Mouse (Mus musculus) liver, embryonic 13.5 days (tissue): ENCODE data around the gene Unc13c. TPM values are rescaled to one million over a fixed set of nuclear protein-coding genes. Genes with fewer than 3 reads are reported as not detected.

ENCODE experiments used
- ATAC-seq: fragments of 200-750 bp; cut with Nextera tagmentation; 2 replicates; pipeline ENCODE4 v1.8.0; 2017; ENCODE audit warnings: low read depth, mild to moderate bottlenecking, moderate number of reproducible peaks, moderate library complexity
- DNase-seq: peaks from one replicate; pipeline ENCODE4 v3.0.0; 2022
- H3K27ac ChIP-seq: fragments of 300-500 bp; sonication (generic); 2 replicates; pipeline ENCODE4 v1.5.1; 2015; ENCODE audit warnings: moderate library complexity, mild to moderate bottlenecking, inconsistent platforms
- H3K27me3 ChIP-seq: fragments of 300-500 bp; sonication (generic); 2 replicates; pipeline ENCODE4 v1.6.1; 2015; ENCODE audit warnings: mild to moderate bottlenecking, inconsistent platforms
- H3K36me3 ChIP-seq: fragments of 300-500 bp; sonication (generic); 2 replicates; pipeline ENCODE4 v1.6.1; 2015; ENCODE audit warnings: mild to moderate bottlenecking, inconsistent platforms
- H3K4me1 ChIP-seq: fragments of 300-500 bp; sonication (generic); replicated peaks from 2 replicates; pipeline ENCODE4 v1.6.1; 2015; ENCODE audit warnings: inconsistent platforms
- H3K4me2 ChIP-seq: fragments of 300-500 bp; sonication (generic); 2 replicates; pipeline ENCODE4 v1.6.1; 2015; ENCODE audit warnings: inconsistent platforms, mild to moderate bottlenecking, moderate library complexity
- H3K4me3 ChIP-seq: fragments of 300-500 bp; sonication (generic); replicated peaks from 2 replicates; pipeline ENCODE4 v1.5.1; 2015; ENCODE audit warnings: mild to moderate bottlenecking, inconsistent platforms
- H3K9ac ChIP-seq: fragments of 300-500 bp; sonication (generic); 2 replicates; pipeline ENCODE4 v1.6.1; 2015; ENCODE audit warnings: mild to moderate bottlenecking, inconsistent platforms
- H3K9me3 ChIP-seq: fragments of 300-500 bp; sonication (generic); replicated peaks from 2 replicates; pipeline ENCODE4 v1.6.1; 2016; ENCODE audit warnings: inconsistent platforms
- WGBS: fragments of 180-500 bp; shearing (Covaris S2); methylation state at CpG from one replicate; pipeline ENCODE4 v1.1.7; 2015; ENCODE audit not compliant: insufficient replicate concordance; 5-methylcytosine and 5-hydroxymethylcytosine counted together
- polyA plus RNA-seq: library from polyadenylated mRNA; unstranded; fragments of >200 nt; fragmentation: Nextera tagmentation; extraction: Ambion mirVana; gene quantifications from 2 replicates; pipeline ENCODE4 v1.2.1, GENCODE M21; 2015

The Unc13c gene
- polyA plus RNA-seq, 1 experiment from 2014 or later: 0.06 TPM

DNA sequence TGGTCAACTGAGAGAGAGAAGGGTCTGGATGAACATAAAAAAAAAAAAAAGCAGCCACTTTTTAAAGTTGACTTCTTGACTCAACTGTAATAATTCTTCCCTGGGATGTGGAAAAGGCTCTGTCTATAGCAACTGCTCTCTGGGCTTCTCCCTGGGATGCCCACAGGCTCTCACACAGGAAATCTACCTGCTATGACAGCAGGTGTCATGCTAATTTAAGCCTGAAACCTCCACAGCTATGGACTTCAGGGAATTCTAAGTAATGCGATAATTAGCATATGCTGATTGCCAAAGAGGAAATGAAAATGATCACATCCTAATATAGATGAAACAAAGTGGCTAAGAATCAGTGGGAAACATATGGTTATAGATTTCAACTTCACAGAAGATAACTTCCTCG lies 102.1 kb downstream of the Unc13c start:
- DNase-seq (no peak), ATAC-seq (no peak)
- 53% methylated on average over 2 of the region's 2 CpGs for WGBS
- Histone ChIP-seq H3K4me1 (no peaks in the 10 kb centered on the region), H3K4me2 (no peak overlapping the region), H3K27ac (no peak overlapping the region), H3K27me3 (no peaks in the 10 kb centered on the region), H3K4me3 (no peak overlapping the region), H3K9ac (no peak overlapping the region), H3K36me3 (no peaks in the 10 kb centered on the region), H3K9me3 (no peaks in the 10 kb centered on the region)

DNA sequence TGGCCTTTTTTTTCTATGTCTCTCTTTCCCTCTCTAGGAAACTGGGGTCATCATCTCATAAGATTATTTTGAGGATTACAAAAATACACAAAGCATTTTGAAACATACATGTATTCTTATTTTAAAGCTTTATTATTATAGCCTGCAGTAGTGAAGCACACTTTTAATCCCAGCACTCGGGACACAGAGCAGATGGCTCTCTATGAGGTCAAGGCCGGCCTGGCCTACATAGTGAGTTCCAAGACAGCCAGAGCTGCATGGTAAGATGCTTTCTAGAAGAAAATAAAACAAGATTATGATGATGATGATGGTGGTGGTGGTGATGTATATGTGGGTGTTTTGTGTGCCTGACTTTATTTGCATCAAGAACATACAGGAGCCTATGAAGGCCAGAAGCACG lies 109.3 kb downstream of the Unc13c start:
- WGBS: 59% methylated on average over 3 of the region's 3 CpGs
- no peak for ATAC-seq
- H3K27me3 ChIP-seq: no peaks in the 10 kb centered on the region

DNA sequence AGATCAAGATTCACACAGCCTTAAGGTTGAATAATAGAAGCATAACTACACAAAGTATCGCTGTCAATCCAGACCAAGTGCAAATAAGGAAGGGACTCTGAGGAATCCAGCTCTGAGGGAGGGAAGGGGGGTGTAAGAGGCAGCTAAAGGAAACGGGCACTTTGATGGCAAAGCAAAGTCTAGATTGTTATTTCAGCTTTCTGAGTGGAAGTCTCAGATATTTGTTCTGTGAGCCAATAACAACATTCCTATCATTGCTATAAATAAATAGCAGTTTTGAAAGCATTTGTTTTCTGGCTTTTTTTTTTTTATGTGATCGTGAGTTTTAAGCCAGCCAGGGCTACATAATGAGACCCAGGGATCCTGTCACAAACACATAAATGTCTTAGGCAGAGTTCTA lies 114.5 kb downstream of the Unc13c start:
- Histone ChIP-seq H3K9ac (no peak overlapping the region), H3K4me2 (no peak overlapping the region), H3K27me3 (no peaks in the 10 kb centered on the region), H3K27ac (no peak overlapping the region), H3K4me1 (no peaks in the 10 kb centered on the region), H3K36me3 (no peaks in the 10 kb centered on the region), H3K9me3 (no peaks in the 10 kb centered on the region), H3K4me3 (no peak overlapping the region)
- ATAC-seq (no peak), DNase-seq (no peak)
- 42% methylated on average over 3 of the region's 3 CpGs for WGBS

More for the DNA sequence above, 109.3 kb downstream of the Unc13c start:
- Histone ChIP-seq H3K9me3 (no peaks in the 10 kb centered on the region), H3K4me2 (no peak overlapping the region), H3K9ac (no peak overlapping the region), H3K36me3 (no peaks in the 10 kb centered on the region), H3K27ac (no peak overlapping the region), H3K4me3 (no peak overlapping the region), H3K4me1 (no peaks in the 10 kb centered on the region)
- DNase-seq: no peak

DNA sequence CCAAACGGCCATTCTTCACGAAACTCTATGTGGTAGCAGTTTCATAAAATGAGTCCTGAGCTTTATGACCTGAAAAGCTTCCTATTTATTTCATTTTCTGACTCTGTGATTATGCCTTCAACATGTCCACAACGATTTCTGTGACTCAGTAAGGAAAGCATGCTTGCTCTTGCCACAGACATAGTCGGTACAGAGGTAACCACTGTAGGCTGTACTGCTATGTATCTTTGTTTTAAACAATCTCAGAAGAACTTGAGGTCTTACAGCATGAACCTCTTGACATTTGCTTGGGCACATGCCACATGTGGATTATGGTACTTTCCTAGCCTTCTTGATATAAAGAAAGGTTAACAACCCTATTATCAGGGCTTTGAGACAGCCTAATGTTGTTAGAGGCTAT lies 162.1 kb downstream of the Unc13c start:
- Histone ChIP-seq H3K4me2 (no peak overlapping the region), H3K4me3 (no peak overlapping the region), H3K36me3 (no peaks in the 10 kb centered on the region), H3K9ac (no peak overlapping the region), H3K27ac (no peak overlapping the region), H3K4me1 (no peaks in the 10 kb centered on the region), H3K9me3 (no peaks in the 10 kb centered on the region), H3K27me3 (no peaks in the 10 kb centered on the region)
- DNase-seq (no peak), ATAC-seq (no peak)
- 53% methylated on average over 4 of the region's 4 CpGs for WGBS

DNA sequence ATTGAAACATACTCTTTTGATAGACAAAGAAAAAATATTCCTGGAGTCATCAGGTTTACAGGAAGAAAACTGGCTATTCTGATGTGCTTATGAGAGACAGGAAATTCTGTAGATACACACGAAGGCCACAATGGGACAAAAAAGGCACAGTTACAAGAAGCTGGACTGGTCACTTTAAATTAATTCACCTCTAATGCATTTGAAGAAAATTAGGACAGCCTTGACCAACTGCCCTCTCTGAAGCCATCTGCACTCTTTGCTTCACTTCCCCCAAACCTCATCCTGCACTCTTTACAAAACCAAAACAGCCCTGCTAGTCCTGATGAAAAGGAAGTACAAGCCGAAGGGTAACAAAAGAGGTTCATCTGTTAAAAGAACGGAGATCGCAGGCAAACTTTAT lies 194.2 kb downstream of the Unc13c start:
- no peak overlapping the region for H3K27ac ChIP-seq
- no peak overlapping the region for H3K4me3 ChIP-seq
- no peaks in the 10 kb centered on the region for H3K9me3 ChIP-seq
- DNase-seq (no peak), ATAC-seq (no peak)
- no peaks in the 10 kb centered on the region for H3K36me3 ChIP-seq
- H3K27me3 ChIP-seq: no peaks in the 10 kb centered on the region
- no peaks in the 10 kb centered on the region for H3K4me1 ChIP-seq
- H3K9ac ChIP-seq: no peak overlapping the region
- H3K4me2 ChIP-seq: no peak overlapping the region
- WGBS: 57% methylated on average over 4 of the region's 4 CpGs

DNA sequence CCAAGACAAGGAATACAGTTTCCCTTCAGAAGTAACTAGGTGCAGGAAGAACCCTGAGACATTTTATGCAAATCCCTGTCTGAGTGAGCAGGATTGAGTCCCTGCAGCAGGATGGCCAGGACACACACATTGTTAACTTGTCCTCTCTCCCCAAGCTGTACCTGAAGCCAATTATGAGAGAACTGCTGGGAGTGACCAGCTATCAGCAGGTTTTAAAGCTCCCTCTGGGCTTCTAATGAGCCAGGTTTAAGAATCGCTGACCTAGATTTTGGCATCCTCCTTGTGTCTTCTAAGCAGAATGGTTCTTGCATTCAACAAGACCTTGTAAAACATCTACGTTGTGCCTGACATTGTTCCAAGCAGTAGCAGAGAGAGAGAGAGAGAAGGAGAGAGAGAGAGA lies 213.6 kb downstream of the Unc13c start:
- Histone ChIP-seq H3K27me3 (no peaks in the 10 kb centered on the region), H3K4me2 (no peak overlapping the region), H3K9me3 (no peaks in the 10 kb centered on the region), H3K4me1 (no peaks in the 10 kb centered on the region), H3K4me3 (no peak overlapping the region), H3K27ac (no peak overlapping the region), H3K9ac (no peak overlapping the region), H3K36me3 (no peaks in the 10 kb centered on the region)
- DNase-seq (no peak), ATAC-seq (no peak)
- WGBS: 66% methylated on average over 2 of the region's 2 CpGs

DNA sequence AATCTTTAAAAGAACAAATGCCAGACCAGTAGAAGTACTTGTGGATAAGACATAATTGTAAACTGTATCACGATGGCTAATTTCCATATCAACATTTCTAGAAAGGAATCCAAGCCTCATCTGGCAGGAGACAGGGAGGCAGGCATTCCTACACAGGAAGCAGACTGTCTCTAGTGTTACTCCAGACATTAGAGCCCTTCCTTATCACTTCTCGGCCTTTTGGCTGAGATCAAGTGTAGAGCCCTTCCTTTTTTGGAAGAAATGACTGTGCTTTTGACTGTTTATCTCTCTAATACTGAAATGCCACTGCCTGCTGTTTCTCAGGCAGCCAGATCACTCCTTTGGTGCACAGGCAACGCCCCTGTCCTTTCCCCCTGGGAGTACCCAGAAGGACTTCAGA lies 215.3 kb downstream of the Unc13c start:
- no peaks in the 10 kb centered on the region for H3K27me3 ChIP-seq
- no peaks in the 10 kb centered on the region for H3K36me3 ChIP-seq
- H3K9me3 ChIP-seq: no peaks in the 10 kb centered on the region
- no peak overlapping the region for H3K4me2 ChIP-seq
- DNase-seq: no peak
- no peak overlapping the region for H3K4me3 ChIP-seq
- no peak overlapping the region; the same call in 1 of the 2 replicates for H3K27ac ChIP-seq
- H3K9ac ChIP-seq: no peak overlapping the region
- ATAC-seq: no peak
- WGBS: 14% methylated on average over 3 of the region's 3 CpGs
- H3K4me1 ChIP-seq: no peaks in the 10 kb centered on the region

DNA sequence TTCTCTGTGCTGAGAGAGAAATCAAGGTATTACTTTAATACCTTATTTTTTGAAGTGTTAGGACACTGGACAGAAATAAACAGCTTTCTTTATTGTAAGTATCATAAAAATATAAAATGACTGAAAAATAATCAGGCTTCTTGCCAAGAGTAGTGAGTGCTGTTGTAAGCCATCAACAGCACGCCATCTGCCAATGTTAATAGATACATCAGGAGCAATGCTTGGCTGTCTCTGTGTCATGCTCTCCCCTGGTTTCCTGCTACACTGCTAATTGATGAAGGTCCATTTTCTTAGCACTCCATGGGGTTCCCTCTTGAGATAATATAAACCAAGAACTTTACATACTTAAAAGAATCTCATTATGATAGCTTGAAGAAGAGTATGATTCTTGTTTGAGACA lies 217.4 kb downstream of the Unc13c start:
- 58% methylated on average over 1 of the region's 1 CpGs for WGBS
- ATAC-seq: no peak
- Histone ChIP-seq H3K9me3 (no peaks in the 10 kb centered on the region), H3K27me3 (no peaks in the 10 kb centered on the region), H3K9ac (no peak overlapping the region), H3K4me3 (no peak overlapping the region), H3K36me3 (no peaks in the 10 kb centered on the region), H3K4me1 (no peaks in the 10 kb centered on the region), H3K4me2 (no peak overlapping the region), H3K27ac (no peak overlapping the region)
- no peak for DNase-seq

DNA sequence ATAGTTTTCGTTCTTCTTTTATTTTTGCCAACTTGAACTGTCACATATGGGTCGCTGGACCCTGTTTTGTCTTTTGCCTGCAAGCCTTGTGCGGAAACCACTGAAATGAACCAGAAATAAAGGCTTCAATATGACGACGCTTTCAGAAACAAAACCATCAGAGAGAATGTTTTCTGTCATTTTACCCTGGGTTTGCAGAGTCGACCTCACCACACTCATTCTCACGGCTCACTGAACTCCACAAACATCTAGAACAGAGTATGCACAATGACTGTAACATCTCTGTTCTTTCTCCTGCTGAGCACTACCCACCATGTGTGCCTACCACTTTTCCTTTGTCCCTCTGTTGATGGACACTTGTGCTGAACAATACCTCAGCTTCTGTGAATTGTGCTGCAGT lies 234.3 kb downstream of the Unc13c start:
- no peak for ATAC-seq
- Histone ChIP-seq H3K9ac (no peak overlapping the region), H3K27ac (no peak overlapping the region), H3K9me3 (no peaks in the 10 kb centered on the region), H3K27me3 (no peaks in the 10 kb centered on the region), H3K4me1 (no peaks in the 10 kb centered on the region), H3K36me3 (no peaks in the 10 kb centered on the region), H3K4me3 (no peak overlapping the region), H3K4me2 (no peak overlapping the region)
- WGBS: 67% methylated on average over 7 of the region's 7 CpGs
- DNase-seq: no peak

DNA sequence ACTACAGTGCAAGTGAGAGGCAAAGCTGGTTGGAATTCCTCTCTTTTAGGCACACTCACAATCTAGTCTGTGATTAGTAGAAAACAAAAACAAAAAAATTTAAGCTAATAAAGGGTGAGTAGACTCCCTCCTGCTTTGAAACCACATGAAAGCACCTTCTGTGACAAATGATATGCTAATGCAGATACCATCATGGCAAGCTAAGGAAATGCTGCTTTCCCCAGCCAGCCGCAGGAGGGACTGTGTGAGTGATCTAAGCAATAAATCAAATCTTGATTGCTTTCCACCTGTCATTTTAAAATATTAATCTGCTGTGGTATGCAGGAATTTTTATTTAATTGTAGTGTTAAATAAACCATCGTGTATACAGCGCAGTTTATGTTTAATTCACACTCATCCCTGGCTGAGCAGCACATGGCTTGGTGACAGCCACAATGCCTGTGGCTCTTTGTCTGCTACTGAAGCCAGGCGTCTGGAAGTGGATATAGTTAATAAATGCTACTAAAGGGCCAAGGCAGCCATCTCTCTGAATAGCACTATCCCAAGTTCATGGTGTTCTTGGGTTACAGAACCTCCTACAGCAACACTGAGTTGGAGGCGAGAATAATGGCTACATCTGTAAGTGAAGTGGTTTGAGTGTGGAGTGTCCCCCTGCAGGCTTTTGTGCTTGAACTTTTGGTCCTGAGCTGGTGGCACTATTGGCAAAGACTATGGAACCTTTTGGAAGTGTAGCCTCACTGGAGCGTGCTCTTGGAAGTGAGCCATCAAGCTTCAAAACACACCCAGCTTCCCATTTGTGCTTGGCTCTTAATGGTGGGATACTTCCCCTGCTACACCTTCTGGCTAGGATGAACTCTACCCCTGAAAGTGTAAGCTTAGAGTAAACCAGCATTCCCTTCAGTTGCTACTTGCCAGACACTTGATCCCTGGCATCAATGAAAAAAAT lies 242.8 kb downstream of the Unc13c start:
- 52% methylated on average over 6 of the region's 6 CpGs for WGBS
- Histone ChIP-seq H3K4me3 (no peak overlapping the region), H3K4me1 (no peaks in the 10 kb centered on the region), H3K9ac (no peak overlapping the region), H3K9me3 (no peaks in the 10 kb centered on the region), H3K36me3 (no peaks in the 10 kb centered on the region), H3K4me2 (no peak overlapping the region), H3K27me3 (no peaks in the 10 kb centered on the region), H3K27ac (no peak overlapping the region)
- DNase-seq: no peak
- no peak for ATAC-seq

DNA sequence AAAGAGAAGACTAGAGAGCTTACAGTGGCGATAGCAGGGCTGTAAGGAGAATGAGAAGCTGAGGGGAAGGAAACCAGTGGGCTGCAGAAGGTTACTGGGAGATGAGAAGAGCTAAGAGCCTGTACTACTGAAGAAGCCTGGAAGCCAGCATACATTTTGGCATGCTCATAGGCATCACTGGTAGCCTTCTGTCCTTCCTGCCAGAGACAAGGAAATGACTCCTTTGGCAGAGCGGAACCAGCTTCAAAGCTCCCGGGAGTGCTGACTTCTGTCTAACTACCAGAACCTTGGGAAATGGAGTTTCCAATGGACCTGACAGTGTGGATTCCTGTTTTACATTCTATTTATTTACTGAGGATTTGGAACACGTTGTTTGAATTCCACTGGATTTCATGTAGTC lies 244.0 kb downstream of the Unc13c start:
- DNase-seq (no peak), ATAC-seq (no peak)
- Histone ChIP-seq H3K27me3 (no peaks in the 10 kb centered on the region), H3K9ac (no peak overlapping the region), H3K36me3 (no peaks in the 10 kb centered on the region), H3K9me3 (no peaks in the 10 kb centered on the region), H3K4me3 (no peak overlapping the region), H3K4me1 (no peaks in the 10 kb centered on the region), H3K4me2 (no peak overlapping the region), H3K27ac (no peak overlapping the region)
- WGBS: 56% methylated on average over 4 of the region's 4 CpGs

DNA sequence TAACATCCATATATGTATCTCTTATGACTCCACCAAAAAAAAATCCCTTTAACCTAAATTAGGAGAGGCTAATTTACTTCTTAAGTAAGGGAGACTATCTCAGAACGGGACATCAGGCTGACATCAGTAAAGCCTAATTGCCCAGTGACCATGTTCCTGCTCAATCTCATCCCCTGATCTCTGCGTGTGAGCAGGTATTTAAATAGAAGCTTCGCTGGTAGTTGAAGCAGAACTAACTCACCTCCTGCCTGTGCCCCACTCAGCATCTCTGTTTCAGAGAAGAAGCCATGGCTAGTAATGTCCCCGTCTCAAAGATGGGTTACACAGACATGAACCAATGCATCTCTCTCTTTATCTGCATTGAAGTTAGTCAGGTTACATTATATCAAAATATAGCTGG lies 255.3 kb downstream of the Unc13c start:
- no peaks in the 10 kb centered on the region for H3K27me3 ChIP-seq
- no peak overlapping the region for H3K4me3 ChIP-seq
- no peak overlapping the region for H3K9ac ChIP-seq
- H3K27ac ChIP-seq: no peak overlapping the region
- H3K4me1 ChIP-seq: no peaks in the 10 kb centered on the region
- no peaks in the 10 kb centered on the region for H3K36me3 ChIP-seq
- DNase-seq (no peak), ATAC-seq (no peak)
- H3K4me2 ChIP-seq: no peak overlapping the region
- WGBS: 57% methylated on average over 4 of the region's 4 CpGs
- H3K9me3 ChIP-seq: no peaks in the 10 kb centered on the region
